Mouse (Mus musculus): ENCODE measurements at regions not wholly inside any gene's neighbourhood (a gene's known extent, or its start where the extent isn't known, plus 50 kb on each side); places are given as distances from the start of the nearest gene placed in this dataset.

DNA sequence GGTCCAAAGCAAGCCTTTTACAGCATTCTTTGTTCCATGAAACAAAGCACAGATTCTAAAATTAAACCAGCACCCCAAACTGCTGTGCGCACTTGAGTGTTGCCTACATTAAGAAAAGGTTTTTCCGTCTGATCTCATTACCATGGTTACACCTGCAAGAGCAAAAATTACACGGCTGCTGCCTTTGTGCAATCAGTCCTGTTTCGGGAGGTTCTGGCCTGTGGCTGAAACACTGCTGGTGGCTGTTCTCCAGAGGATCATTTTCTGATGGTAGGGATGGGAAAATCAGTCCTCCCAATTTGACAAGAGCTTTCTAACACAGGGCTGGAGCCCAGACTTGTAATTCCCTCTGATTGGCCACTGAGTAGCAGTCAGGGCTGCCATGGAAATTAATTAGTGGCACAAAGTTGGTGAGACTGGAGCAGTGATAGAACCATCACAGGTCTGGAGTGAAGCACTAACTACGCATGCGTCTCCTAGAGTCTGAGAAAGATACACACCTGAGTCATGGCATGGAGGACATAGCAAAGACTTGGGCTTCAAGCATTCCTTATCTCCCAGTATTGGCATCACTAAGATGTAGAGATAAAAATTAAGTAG lies 114.8 kb upstream of the Fam49a start:
- DNase-seq (ENCODE audit: low spot score in 2 of 2) = no peak

- DNase-seq (ENCODE audit: low spot score in 2 of 2) = no peak
Observed at GRCm38 (mm10) chr12:12147847-12148246, 114.1 kb upstream of the Fam49a start.

DNA sequence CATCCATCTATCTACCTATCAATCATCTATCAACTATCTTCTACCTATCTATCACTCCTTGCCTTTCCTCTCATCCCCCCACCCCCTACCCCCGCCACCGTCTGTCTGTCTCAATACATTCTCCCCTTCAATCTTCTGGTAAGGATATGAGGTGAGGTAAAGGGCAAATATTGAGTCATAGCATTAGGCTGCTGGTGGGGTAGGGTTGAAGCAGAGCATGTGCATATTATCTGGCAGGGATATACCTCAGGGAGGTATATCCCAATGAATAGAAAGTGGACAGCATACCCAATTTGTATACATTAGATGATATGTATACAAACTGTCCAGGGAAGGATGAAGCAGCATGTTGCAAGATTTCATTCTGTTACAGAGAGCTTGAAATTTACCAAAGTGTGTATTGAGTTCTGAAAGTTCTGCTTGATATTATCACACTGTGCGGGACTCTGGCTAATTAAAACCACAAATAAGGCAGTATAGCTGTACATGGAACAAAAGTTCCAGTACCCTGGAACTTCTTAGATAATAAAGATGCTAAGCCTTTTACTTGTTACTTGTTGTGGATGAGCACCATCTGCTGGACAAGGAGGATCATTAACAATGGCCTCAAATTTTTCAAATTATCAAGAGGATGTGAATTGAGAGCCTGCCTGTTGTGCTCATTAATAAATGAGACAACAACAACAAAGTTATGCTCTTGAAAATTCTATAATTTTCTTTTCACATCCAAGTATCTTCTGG lies 113.1 kb upstream of the Fam49a start:
- no peak for DNase-seq (ENCODE audit: low spot score in 2 of 2)

GRCm38 (mm10) chr12:12164411-12164810 lies 97.5 kb upstream of the Fam49a start:
- DNase-seq (ENCODE audit: low spot score in 2 of 2) = no peak

DNA sequence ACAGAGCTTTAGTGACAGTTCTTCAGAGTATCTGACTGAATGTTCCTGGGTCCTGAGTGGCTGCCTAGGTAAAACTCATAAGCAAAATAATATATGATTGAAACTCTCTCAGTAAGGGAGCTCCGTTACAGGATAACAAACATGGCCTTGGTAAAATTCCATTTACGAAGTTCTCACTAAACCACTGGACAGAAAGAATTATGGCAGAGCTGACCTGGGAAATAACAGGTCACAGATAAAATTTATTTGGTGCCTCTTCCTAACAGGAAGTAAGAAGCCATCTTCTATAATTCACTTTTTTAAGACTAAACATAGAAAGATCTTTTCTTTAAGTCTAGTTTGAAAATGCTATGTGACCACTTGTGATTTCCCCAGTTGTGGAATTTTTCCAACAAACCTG lies 91.4 kb upstream of the Fam49a start:
- no peak for DNase-seq (ENCODE audit: low spot score in 2 of 2)

GRCm38 (mm10) chr12:12172087-12172823 lies 89.7 kb upstream of the Fam49a start:
- no peak for DNase-seq (ENCODE audit: low spot score in 2 of 2)

DNA sequence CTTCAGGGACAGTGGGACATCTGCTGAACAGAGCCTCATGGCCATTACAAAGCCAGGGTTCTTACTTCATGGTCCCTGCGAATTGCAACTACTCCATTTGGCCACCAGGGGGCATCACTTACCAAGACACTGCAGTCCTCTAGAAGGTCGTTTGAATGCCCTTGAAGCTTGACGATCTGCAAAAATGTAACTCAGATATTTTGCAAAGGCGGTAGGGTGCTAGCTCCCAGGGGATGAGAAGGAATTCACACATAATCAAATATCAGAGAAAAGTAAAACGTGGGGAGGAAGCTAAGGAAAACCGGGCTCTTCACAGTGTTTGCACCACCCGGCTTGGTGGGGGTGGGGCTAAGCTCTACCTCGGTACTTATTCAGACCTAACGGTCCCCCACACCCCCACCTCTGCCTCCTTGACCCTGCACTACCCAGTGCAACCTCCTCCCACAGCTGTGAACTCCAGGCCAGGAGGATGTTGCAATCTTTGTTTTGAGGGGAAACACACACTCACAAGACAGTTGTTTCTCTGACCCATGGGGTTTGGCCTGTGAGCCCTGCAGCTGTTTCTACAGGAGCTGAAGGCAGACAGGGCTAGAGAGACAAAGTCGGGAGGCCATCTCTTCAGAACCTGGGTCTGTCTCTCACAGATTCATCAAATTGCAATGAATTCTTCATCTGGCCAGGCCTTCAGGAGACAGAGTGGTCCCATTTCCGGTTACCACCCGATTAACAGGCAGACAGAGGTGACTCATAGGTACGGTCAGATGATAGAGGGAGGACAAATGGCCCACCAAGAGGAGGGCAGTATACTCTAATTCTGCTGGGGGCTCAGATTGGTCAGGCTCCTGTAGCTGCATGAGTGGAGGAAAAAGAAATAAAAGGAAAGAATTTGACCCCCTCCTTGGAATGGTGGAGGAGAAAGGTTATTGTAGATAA lies 85.3 kb upstream of the Fam49a start:
- DNase-seq (ENCODE audit: low spot score in 2 of 2) = peak; percentile 77 to 89

DNA sequence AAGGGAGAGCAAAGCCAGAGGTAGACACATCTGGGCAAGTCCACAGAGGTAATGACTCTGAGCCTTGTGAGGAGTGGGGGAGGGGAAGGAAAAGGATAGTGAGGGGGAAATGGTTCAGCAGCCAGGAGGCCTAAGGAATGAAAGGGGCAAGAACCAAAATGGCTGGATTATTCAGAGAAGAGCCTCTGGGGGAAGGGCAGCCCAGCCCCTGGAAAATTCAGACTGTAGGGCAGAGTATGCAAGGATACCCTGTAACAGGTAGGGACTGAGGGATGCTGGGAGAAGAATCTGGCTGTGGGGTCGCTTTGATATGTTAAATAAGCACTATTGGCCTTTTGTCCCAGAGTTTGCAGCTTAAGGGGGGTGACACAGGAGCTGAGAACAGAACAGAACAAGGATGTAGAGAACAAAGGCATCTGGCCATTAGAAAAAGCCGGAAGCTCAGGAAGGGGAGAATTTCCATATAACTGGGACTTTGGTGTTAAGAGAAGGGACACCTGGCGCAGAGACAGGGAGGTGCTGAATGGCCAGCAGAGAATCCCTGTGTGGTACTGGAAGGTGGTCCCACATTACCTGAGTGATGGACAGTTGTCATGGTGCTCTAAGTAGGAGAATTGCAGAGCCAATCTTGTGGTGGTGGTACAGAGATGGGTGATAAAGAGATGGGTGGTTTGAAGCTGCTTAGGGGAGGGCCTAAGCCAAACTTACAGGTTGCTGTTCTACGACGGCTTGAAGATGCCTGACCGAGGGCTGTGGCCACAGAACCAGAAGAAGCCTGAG lies 84.5 kb upstream of the Fam49a start:
- DNase-seq (ENCODE audit: low spot score in 2 of 2) = no peak

GRCm38 (mm10) chr12:12178391-12178790 lies 83.5 kb upstream of the Fam49a start:
- DNase-seq (ENCODE audit: low spot score in 2 of 2) = no peak

DNA sequence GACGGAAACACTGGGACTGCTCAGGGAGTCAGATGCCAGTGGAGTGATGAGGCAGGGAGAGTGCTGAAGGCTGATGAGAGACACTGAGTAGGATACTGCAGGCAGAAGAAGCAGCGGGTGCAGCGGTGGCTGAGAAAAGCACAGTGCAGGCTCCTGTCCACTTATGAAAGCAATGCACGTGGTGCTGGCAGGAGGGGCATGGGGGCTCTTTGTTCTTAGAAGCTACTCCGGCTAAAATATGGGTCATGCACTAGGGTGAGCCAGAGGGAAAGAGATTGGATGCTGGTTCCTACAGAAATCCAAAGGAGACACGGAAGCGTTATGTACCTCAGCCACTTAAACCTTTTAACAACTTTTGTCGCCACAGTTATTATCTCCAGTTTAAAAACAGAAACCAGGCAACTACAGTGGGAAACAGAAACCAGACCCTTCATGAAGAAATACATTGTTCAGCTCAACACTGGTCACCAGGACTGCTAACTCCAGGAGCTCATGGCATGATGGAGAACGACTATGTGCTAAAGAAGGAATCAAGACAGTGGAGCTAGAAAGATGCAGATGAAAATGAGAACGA lies 82.6 kb upstream of the Fam49a start:
- no peak for DNase-seq (ENCODE audit: low spot score in 2 of 2)

DNA sequence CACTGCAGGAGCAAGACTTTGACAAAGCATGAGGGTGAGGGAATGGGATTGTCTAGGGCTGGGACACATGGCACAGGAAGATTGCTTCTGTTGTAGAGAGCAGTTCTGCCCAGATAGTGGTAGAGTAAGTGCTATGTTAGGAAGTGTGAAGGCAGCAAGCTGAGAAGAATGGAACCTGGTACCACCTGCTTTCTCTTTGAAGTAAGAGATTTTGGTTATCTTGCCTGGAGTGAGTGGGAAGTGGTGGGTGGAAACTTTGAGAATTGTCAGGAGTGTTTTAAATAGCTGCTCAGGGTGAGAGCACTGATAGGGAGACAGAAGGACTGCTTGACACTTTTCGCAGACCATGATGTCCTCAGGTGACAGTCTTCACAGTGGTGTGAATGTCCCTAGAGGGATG lies 81.0 kb upstream of the Fam49a start:
- DNase-seq (ENCODE audit: low spot score in 2 of 2) = no peak

DNA sequence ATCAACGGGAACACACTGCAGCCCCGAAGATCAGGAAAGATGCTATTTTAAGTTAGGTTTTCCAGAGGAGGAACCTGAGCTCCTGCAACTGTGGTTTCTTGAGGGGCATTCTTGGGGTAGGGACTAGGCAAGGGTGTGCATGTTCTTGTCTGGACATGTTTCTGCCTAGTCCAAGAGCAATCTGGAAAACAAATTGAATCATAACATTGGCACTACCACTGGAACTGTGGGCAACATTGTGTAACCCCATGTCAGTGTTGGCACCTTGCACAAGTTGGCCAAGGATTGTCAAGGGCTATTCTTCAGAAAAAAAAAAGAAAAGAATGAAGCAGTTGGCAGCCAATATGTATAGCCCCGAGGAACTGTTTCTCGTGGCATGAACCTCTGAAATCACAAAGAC lies 80.3 kb upstream of the Fam49a start:
- no peak for DNase-seq (ENCODE audit: low spot score in 2 of 2)

GRCm38 (mm10) chr12:12186353-12186752 lies 75.6 kb upstream of the Fam49a start:
- DNase-seq (ENCODE audit: low spot score in 2 of 2) = no peak

GRCm38 (mm10) chr12:12195066-12195465 lies 66.9 kb upstream of the Fam49a start:
- DNase-seq (ENCODE audit: low spot score in 2 of 2) = no peak

DNA sequence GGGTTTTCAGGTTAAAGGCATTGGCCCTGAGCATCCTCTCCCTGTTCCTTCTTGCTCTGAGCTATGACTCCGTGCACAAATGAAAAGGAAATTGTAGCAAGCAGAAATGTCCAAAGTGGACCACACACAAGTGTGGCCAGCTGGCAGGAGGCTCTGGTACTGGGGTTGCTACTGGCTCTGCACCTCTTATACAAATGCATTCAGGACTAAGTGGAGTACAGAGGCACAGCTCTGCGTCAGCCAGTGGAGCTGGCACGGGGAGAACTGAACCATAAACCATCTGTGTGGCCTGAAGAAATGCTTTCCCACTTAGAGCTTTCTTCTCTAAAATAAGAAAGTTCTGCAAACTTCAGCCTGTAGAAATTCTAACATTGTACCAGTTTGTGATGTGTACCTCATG lies 65.3 kb upstream of the Fam49a start:
- DNase-seq (ENCODE audit: low spot score in 2 of 2) = no peak

- no peak for DNase-seq (ENCODE audit: low spot score in 2 of 2)
Observed at GRCm38 (mm10) chr12:12208216-12208615, 53.7 kb upstream of the Fam49a start.
